Mouse (Mus musculus) cerebellum, adult 9-11 months (tissue): ENCODE results near the gene Chka.
A peak's percentile ranks its signal among the peaks of the same experiment; 100 is the strongest.

Source experiments
- DNase-seq: peaks from one replicate; pipeline ENCODE4 v3.0.0; 2022

Chka gene

GRCm38 (mm10) chr19:3846676-3847604 is 4.6 kb upstream of the Chka start:
- peak; percentile 67 for DNase-seq

GRCm38 (mm10) chr19:3847711-3848110 is 3.9 kb upstream of the Chka start:
- peak; percentile 39 for DNase-seq

GRCm38 (mm10) chr19:3848207-3848808 is 3.3 kb upstream of the Chka start:
- peak; percentile 31 for DNase-seq

- peak; percentile 53 for DNase-seq
These were observed 2.3 kb upstream of the Chka start for GRCm38 (mm10) chr19:3849251-3849650.

GRCm38 (mm10) chr19:3850076-3850475 is 1.5 kb upstream of the Chka start:
- DNase-seq = peak; percentile 45

GRCm38 (mm10) chr19:3850847-3851469 is 615 bp upstream of the Chka start:
- DNase-seq = peak; percentile 79

- peak; percentile 79 for DNase-seq
These were observed 557 bp downstream of the Chka start for GRCm38 (mm10) chr19:3851979-3852681.

- DNase-seq = no peak
These were observed 1.5 kb downstream of the Chka start for GRCm38 (mm10) chr19:3853121-3853520.

- no peak for DNase-seq
These were observed 2.3 kb downstream of the Chka start for GRCm38 (mm10) chr19:3853891-3854290.

- DNase-seq = no peak
These were observed 3.5 kb downstream of the Chka start for GRCm38 (mm10) chr19:3855091-3855490.

GRCm38 (mm10) chr19:3855601-3856000 is 4.0 kb downstream of the Chka start:
- DNase-seq = no peak

- peak; percentile 63 for DNase-seq
These were observed 5.6 kb downstream of the Chka start for GRCm38 (mm10) chr19:3857220-3857619.

- no peak for DNase-seq
These were observed 11.1 kb downstream of the Chka start for GRCm38 (mm10) chr19:3862713-3863112.

GRCm38 (mm10) chr19:3864960-3865359 is 13.4 kb downstream of the Chka start:
- no peak for DNase-seq

GRCm38 (mm10) chr19:3868290-3868689 is 16.7 kb downstream of the Chka start:
- no peak for DNase-seq

GRCm38 (mm10) chr19:3871468-3871867 is 19.9 kb downstream of the Chka start:
- no peak for DNase-seq

GRCm38 (mm10) chr19:3872373-3872772 is 20.8 kb downstream of the Chka start:
- peak; percentile 52 for DNase-seq

- DNase-seq = no peak
These were observed 23.5 kb downstream of the Chka start for GRCm38 (mm10) chr19:3875045-3875444.

GRCm38 (mm10) chr19:3880054-3880848 is 28.7 kb downstream of the Chka start:
- no peak for DNase-seq

GRCm38 (mm10) chr19:3882214-3882613 is 30.6 kb downstream of the Chka start:
- no peak for DNase-seq

- DNase-seq = no peak
These were observed 32.9 kb downstream of the Chka start for GRCm38 (mm10) chr19:3884325-3884990.

GRCm38 (mm10) chr19:3889096-3889495 is 37.5 kb downstream of the Chka start:
- no peak for DNase-seq
